Mouse (Mus musculus) cortical plate, adult 2 months (tissue): ENCODE data around the gene Aldh1l1.

ENCODE experiments used
- CTCF ChIP-seq: fragments of 200-500 bp; IDR thresholded peaks from 2 replicates; pipeline ENCODE4 v1.5.1; 2011; ENCODE audit warnings: mild to moderate bottlenecking, control low read depth, low read length; ENCODE audit not compliant: insufficient read depth; ENCODE audit errors: extremely low read depth
- POLR2A ChIP-seq: fragments of 200-500 bp; IDR thresholded peaks from 2 replicates; pipeline ENCODE4 v1.6.1; 2011; ENCODE audit warnings: mild to moderate bottlenecking, low read length, control low read depth; ENCODE audit not compliant: insufficient read depth; ENCODE audit errors: extremely low read depth

GRCm38 (mm10) chr6:90615991-90616390, 129.8 kb downstream of the Aldh1l1 start:
- TF ChIP-seq CTCF (no peak), POLR2A (no peak)
